Mouse (Mus musculus) skeletal muscle tissue, postnatal 0 days (tissue): ENCODE data around the gene Gm20521. TPM values are rescaled to one million over a fixed set of nuclear protein-coding genes. Genes with fewer than 3 reads are reported as not detected.

Experiments
- polyA plus RNA-seq: library from polyadenylated mRNA; unstranded; fragments of >200 nt; fragmentation: Nextera tagmentation; extraction: Ambion mirVana; gene quantifications from 2 replicates; pipeline ENCODE4 v1.2.1, GENCODE M21; 2015

Gene Gm20521
- 0.12 and 0.30 TPM in 2 replicates for polyA plus RNA-seq

GRCm38 (mm10) chr14:54883154-54884021 is at the start of gene Gm20521, which contains the start of gene Bcl2l2:
Gene Gm20521, plus strand, starts transcription at chr14:54883441.
Gene Bcl2l2, plus strand, starts transcription at chr14:54883377.

GRCm38 (mm10) chr14:54870861-54871260 is 12.4 kb upstream of the Gm20521 start, which contains the start of gene Homez:
Gene Homez, minus strand, starts transcription at chr14:54870961.

GRCm38 (mm10) chr14:54877048-54877715 is 6.1 kb upstream of the Gm20521 start, which contains the start of gene Ppp1r3e:
Gene Ppp1r3e, minus strand, starts transcription at chr14:54877550.

DNA sequence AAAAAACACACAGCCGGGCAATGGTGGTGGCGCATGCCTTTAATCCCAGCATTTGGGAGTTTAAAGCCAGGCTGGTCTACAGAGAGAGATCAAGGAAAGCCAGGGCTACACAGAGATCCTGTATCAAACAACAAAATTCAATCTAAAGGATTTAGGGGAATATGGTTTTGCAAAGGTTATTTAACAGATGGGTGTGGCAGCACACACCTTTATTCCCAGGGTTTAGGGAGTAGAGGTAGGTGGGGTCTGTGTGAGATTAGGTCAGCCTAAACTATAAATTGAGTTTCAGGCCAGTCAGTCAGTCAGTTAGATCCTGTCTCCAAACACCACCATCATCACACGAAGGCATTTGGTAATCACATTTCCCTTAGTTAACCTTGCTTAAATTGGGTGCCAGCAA is 9.0 kb downstream of the Gm20521 start, which contains the start of gene Pabpn1:
Gene Pabpn1 (plus strand): TSS at position 301 of the 400 bp plus-strand sequence.

DNA sequence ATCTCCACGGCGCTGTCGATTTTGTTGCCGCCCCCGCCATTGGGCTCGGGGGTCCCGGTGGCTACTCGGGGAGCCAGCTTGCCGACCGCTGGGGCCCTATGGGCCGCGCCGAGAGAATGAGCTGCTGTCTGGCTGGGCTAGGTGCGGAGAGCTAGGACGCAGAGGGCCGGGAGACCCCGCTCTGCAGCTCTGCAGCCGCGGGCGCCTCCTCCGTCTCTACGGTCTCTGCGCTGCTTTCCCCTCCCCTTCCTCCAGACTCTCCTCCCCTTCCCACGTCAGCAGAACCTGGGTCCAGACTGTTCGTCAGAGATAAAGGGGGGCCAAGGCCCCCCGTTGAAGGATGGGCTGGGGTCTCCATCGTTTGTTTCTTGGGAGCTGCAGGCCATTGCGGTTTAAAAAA is 29.6 kb downstream of the Gm20521 start, which contains the start of gene Slc22a17:
Gene Slc22a17 (minus strand): TSS at position 247 of the 400 bp plus-strand sequence.

DNA sequence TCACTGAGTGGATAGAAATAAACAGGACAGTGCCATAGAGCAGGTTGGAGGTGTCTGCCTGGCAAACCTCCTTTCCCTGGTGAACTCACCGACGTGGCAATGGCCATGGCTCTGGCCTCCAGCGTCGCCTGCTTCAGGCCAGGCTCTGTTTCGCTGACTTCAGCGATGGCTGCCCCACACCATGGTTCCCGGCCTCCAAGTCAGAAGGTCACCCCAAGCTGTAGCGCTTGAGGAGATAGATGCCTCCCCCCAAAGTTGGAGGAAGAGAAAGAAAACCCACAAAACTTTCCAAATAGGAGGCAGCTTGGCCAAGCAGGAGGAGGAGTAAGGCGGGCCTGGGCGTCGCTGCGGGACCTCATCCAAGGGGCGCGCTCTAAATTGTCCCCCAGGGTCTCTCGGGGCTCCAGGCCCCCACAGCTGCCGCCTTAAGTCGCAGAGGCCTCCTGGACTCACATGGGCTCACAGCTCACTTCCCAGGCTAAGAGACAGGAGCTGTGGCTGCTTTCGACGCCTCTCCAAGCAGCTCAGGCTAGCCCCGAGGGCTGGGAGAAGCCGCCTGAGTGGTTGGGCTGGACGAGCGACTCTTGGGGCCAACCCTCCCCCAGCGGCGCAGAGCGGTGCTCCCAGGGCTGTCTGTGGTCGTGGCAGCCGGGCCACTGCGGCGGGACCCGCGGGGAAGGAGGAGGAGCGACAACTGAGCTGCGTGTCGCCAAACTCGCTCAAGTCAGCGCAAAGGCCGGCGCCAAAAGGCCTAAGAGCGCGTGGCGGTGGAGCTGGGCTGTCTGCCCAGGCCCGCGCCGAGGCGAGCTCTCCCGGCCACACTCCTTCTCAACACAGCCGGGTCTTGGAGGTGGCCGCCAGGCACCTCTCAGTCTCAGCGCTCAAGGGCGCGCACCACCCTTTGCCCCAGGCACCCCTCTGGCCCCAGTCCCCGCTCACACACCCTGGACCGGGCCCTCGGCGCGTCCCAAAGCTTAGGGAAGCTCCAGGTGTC is 42.4 kb downstream of the Gm20521 start, which contains the start of gene Efs:
Gene Efs (minus strand): TSS at position 778 of the 994 bp plus-strand sequence.

GRCm38 (mm10) chr14:54932645-54933150 is 49.5 kb downstream of the Gm20521 start, which contains the start of gene Il25:
Gene Il25, plus strand, starts transcription at chr14:54932695.

DNA sequence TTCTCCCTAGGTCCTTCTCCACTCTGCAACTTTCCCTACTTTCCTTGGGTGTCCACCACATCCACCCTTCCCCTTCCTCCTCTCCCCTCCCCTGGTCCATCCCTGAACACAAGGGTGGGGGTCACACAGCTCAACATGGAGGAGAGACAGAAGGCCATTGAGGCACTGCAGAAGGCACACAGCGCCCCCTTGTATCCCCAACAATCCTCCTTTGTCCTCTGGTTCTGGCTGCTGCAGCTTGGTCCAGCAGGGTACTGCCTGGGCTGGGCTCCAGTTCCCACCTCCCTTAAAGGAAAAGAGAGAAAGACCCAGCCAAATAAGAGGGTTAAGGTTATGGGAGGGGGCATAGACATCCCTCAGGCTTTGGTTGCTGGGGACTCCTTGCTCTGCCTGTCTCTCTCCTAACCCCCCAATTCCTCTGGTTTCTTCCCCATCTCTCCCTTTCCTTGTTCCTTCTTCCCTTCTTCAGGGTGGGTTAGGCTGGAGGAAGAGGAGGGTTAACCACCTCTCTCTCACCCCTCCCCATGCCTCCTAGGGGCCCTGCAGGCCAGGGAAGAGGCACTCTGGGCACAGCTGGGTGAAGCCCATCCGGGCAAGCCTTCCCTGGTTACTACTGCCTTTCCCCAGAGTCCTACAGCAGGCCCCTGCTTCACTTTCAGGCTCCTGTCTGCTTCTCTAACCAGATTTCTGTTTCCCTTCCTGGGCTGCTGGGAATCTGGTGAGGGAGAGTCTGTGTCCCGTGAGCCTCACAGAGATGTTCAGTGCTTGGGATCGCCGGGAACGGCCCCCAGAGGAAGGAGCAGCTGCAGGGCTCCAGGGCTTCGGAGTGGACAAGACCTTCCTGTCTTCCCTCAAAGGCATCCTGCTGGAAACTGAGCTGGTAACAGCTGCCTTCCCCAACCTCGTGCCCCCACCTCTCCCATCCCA is 52.9 kb downstream of the Gm20521 start, which contains the start of gene Cmtm5:
Gene Cmtm5 (plus strand): TSS at position 358 of the 927 bp plus-strand sequence.

Other genes starting within 250 kb of the Gm20521 start
- gene Gm17606, start 242.5 kb upstream of the Gm20521 start, polyA plus RNA-seq: not detected in 2 replicates
- 0.33 and 0.40 TPM in 2 replicates for gene Cdh24, start 242.1 kb upstream of the Gm20521 start, polyA plus RNA-seq
- gene 1700123O20Rik, start 197.2 kb upstream of the Gm20521 start, polyA plus RNA-seq: 44.2 and 47.3 TPM in 2 replicates
- 42.8 and 46.2 TPM in 2 replicates for gene Acin1, start 196.5 kb upstream of the Gm20521 start, polyA plus RNA-seq
- 0.11 and 0.12 TPM in 2 replicates for gene Gm29776, start 184.6 kb upstream of the Gm20521 start, polyA plus RNA-seq
- gene Cebpe, start 171.3 kb upstream of the Gm20521 start, polyA plus RNA-seq: not detected in 2 replicates
- 3.8 and 5.9 TPM in 2 replicates for gene Slc7a8, start 101.5 kb upstream of the Gm20521 start, polyA plus RNA-seq
- not detected in 2 replicates for gene Rnf212b, start 69.3 kb upstream of the Gm20521 start, polyA plus RNA-seq
- 3.6 and 4.1 TPM in 2 replicates for gene Homez, start 12.5 kb upstream of the Gm20521 start, polyA plus RNA-seq
- 0.97 and 2.3 TPM in 2 replicates for gene Ppp1r3e, start 5.9 kb upstream of the Gm20521 start, polyA plus RNA-seq
- 2.9 and 3.6 TPM in 2 replicates for gene Bcl2l2, start 64 bp upstream of the Gm20521 start, polyA plus RNA-seq
- 36.7 and 49.3 TPM in 2 replicates for gene Pabpn1, start 9.1 kb downstream of the Gm20521 start, polyA plus RNA-seq
- 15.8 and 18.4 TPM in 2 replicates for gene Slc22a17, start 29.7 kb downstream of the Gm20521 start, polyA plus RNA-seq
- 14.8 and 17.7 TPM in 2 replicates for gene Efs, start 42.7 kb downstream of the Gm20521 start, polyA plus RNA-seq
- gene Il25, start 49.3 kb downstream of the Gm20521 start, polyA plus RNA-seq: 0.45 and 0.50 TPM in 2 replicates
- 8.2 and 10.1 TPM in 2 replicates for gene Cmtm5, start 52.8 kb downstream of the Gm20521 start, polyA plus RNA-seq
- gene Myh6, start 83.5 kb downstream of the Gm20521 start, polyA plus RNA-seq: 20.8 and 25.5 TPM in 2 replicates
- gene Gm17428, start 93.5 kb downstream of the Gm20521 start, polyA plus RNA-seq: not detected in 2 replicates
- gene Myh7, start 111.2 kb downstream of the Gm20521 start, polyA plus RNA-seq: 228 and 232 TPM in 2 replicates
- gene Ngdn, start 132.0 kb downstream of the Gm20521 start, polyA plus RNA-seq: 42.6 and 46.5 TPM in 2 replicates
- 0.94 TPM in 2 replicates for gene Zfhx2, start 208.9 kb downstream of the Gm20521 start, polyA plus RNA-seq
- 11.7 and 12.7 TPM in 2 replicates for gene Thtpa, start 211.3 kb downstream of the Gm20521 start, polyA plus RNA-seq
- 5.8 and 6.8 TPM in 2 replicates for gene Ap1g2, start 223.2 kb downstream of the Gm20521 start, polyA plus RNA-seq
- gene Jph4, start 233.5 kb downstream of the Gm20521 start, polyA plus RNA-seq: 0.37 and 0.58 TPM in 2 replicates